Comparison of ENCODE assay signal across 13 mouse cellular contexts in the genomic region with DNA sequence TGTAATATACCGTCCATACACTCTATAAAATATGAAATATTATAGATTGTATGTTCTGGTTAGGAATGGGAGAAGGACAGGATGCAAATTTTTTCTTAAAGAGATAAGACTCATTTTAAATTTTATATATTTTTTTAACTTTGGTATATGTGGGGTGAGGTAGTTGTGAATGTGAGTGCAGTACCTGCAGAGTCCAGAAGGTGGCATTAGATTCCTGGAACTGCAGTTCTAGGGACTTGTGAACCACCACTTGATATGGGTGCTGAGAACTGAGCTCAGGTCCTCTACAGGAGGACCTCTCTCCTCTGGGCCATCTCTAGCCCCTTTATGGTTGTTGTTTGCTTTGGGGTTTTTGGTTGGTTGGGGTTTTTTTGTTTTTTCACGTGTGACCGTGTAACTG. TPM values are rescaled to one million over a fixed set of nuclear protein-coding genes. Genes with fewer than 3 reads are reported as not detected.
DNase-seq lines count a peak whose midpoint lies in the region; ATAC-seq and TF ChIP-seq lines count a peak whose summit lies in the region.
"Had no signal": no experiment of that assay in that cellular context is flagged by ENCODE, and none has a peak within 500 bp of the region (broad histone marks: within the 10 kb centered on the region; RNA-seq: fewer than 3 reads in every experiment).

No protein-coding gene starts in this region.

- H3K36me3 ChIP-seq in kidney, adult 2 months (ENCODE audit: control insufficient read depth, insufficient read depth, low read length), result no peaks in the 10 kb centered on the region; the same call in 1 of the 2 replicates
- peaks cover 34% of the 10 kb centered on the region for H3K36me3 ChIP-seq in kidney, embryonic 15.5 days
- peaks cover 2% of the 10 kb centered on the region; the same call in 1 of the 2 replicates for H3K36me3 ChIP-seq in ES-E14 (ENCODE audit: control insufficient read depth, insufficient read depth, low read length, poor library complexity, severe bottlenecking)
- peaks cover 44% of the 10 kb centered on the region for H3K36me3 ChIP-seq in heart, embryonic 10.5 days

- 0 out of 2 replicates have a peak, but pooled peaks have one; percentile 16 for TF ChIP-seq CTCF in kidney, adult 2 months (conservative IDR thresholded peaks at IDR 0.05; ENCODE audit: insufficient read depth, insufficient read length, low read depth, low read length)

- H3K4me2 ChIP-seq in kidney, embryonic 15.5 days, result no peak overlapping the region
- H3K4me2 ChIP-seq: liver, embryonic 15.5 days; midbrain, embryonic 12.5 days had no signal

- no peak overlapping the region for H3K4me3 ChIP-seq in kidney, adult 2 months (ENCODE audit: insufficient read depth, low read depth, low read length)
- H3K4me3 ChIP-seq in kidney, embryonic 15.5 days (replicated peaks), result no peak overlapping the region
- no peak overlapping the region for H3K4me3 ChIP-seq in ES-E14 (ENCODE audit: insufficient read depth in 1 of 2, low read depth in 1 of 2, low read length in 2 of 2, poor library complexity in 1 of 2, severe bottlenecking in 1 of 2)
- no peak overlapping the region for H3K4me3 ChIP-seq in heart, embryonic 10.5 days
- H3K4me3 ChIP-seq: liver, embryonic 15.5 days; midbrain, embryonic 12.5 days had no signal

- H3K9ac ChIP-seq in kidney, embryonic 15.5 days, result no peak overlapping the region
- H3K9ac ChIP-seq in ES-E14 (ENCODE audit: insufficient read depth, low read depth, low read length, poor library complexity, severe bottlenecking), result no peak overlapping the region
- H3K9ac ChIP-seq: liver, embryonic 15.5 days; midbrain, embryonic 12.5 days had no signal

- in situ Hi-C loops in ES-E14 (cut with MboI; ENCODE audit: low sequenced_read_pairs in 2 of 2, unreplicated experiment in 2 of 2), result no loop called here

- ATAC-seq in kidney, embryonic 15.5 days (replicated peaks; ENCODE audit: low FRiP score), result no peak

- no peaks in the 10 kb centered on the region for H3K27me3 ChIP-seq in kidney, adult 2 months (replicated peaks; ENCODE audit: control insufficient read depth, insufficient read depth, low read length)
- H3K27me3 ChIP-seq in kidney, embryonic 15.5 days, result no peaks in the 10 kb centered on the region
- H3K27me3 ChIP-seq in heart, embryonic 10.5 days (ENCODE audit: insufficient read depth, poor library complexity, severe bottlenecking), result no peaks in the 10 kb centered on the region
- H3K27me3 ChIP-seq: liver, embryonic 15.5 days; midbrain, embryonic 12.5 days had no signal

- no peaks in the 10 kb centered on the region for H3K4me1 ChIP-seq in kidney, adult 2 months (ENCODE audit: control insufficient read depth, insufficient read depth, low read length)
- H3K4me1 ChIP-seq in kidney, embryonic 15.5 days, result no peaks in the 10 kb centered on the region
- peaks cover 2% of the 10 kb centered on the region in 2 experiments; a peak in 1 of 4 replicates for H3K4me1 ChIP-seq in ES-E14 (ENCODE audit: control insufficient read depth in 2 of 2, insufficient read depth in 2 of 2, low read length in 2 of 2, poor library complexity in 1 of 2)
- no peaks in the 10 kb centered on the region for H3K4me1 ChIP-seq in heart, embryonic 10.5 days
- H3K4me1 ChIP-seq: liver, embryonic 15.5 days; midbrain, embryonic 12.5 days had no signal

- H3K9me3 ChIP-seq in kidney, embryonic 15.5 days (replicated peaks), result no peaks in the 10 kb centered on the region
- no peaks in the 10 kb centered on the region for H3K9me3 ChIP-seq in ES-E14 (ENCODE audit: control insufficient read depth, insufficient read depth, low read depth, low read length)
- no peaks in the 10 kb centered on the region for H3K9me3 ChIP-seq in heart, embryonic 10.5 days
- H3K9me3 ChIP-seq: liver, embryonic 15.5 days; midbrain, embryonic 12.5 days had no signal

- no peak for TF ChIP-seq POLR2A in kidney, adult 2 months (IDR thresholded peaks at IDR 0.05; ENCODE audit: low read depth, low read length)

- no peak overlapping the region for H3K27ac ChIP-seq in kidney, adult 2 months (ENCODE audit: insufficient read depth, low read depth, low read length)
- H3K27ac ChIP-seq in kidney, embryonic 15.5 days, result no peak overlapping the region
- H3K27ac ChIP-seq in ES-E14 (ENCODE audit: insufficient read depth, low read depth, low read length, poor library complexity, severe bottlenecking), result no peak overlapping the region
- H3K27ac ChIP-seq in heart, embryonic 10.5 days, result no peak overlapping the region
- H3K27ac ChIP-seq: liver, embryonic 15.5 days; midbrain, embryonic 12.5 days had no signal

- no peak for DNase-seq in kidney, adult 2 months
- peak; percentile 40 for DNase-seq in 416B (ENCODE audit: low read depth)
- DNase-seq in ES-E14 (ENCODE audit: low read depth, low spot score), result no peak
- peak; percentile 55 for DNase-seq in induced T-regulatory cell, adult 2 months (ENCODE audit: low read depth)
- DNase-seq in right cerebral cortex, postnatal 14 days, result no peak
- DNase-seq in urinary bladder, adult 2 months (ENCODE audit: low spot score), result no peak
- DNase-seq in heart, embryonic 10.5 days (ENCODE audit: low spot score), result no peak
- DNase-seq: adrenal gland, postnatal 25 days; kidney, adult 9 months had no signal

- WGBS in kidney, adult 2 months, result 97% methylated on average over 3 of the region's 3 CpGs
- WGBS in kidney, embryonic 15.5 days, result 96% methylated on average over 3 of the region's 3 CpGs
- 93% methylated on average over 3 of the region's 3 CpGs for WGBS in heart, embryonic 10.5 days

TF ChIP-seq in ES-E14, 5 proteins besides CTCF, POLR2A, EP300 and RAD21:
- TF ChIP-seq CHD2 (IDR thresholded peaks at IDR 0.05; ENCODE audit: low read depth, low read length), result no peak
- TF ChIP-seq ZC3H11A (IDR thresholded peaks at IDR 0.05; ENCODE audit: borderline replicate concordance, low read depth, low read length), result peak; percentile 36; the same call in 1 of the 2 replicates

RNA-seq across cellular contexts. Expression of a gene that starts 19.4 kb away (rescaled TPM):
- polyA plus RNA-seq in kidney, adult 2 months (2012; rRNA removed), result 4.8 and 7.1 TPM in 2 replicates
- polyA plus RNA-seq in kidney, embryonic 15.5 days (2015; fragmentation: Nextera tagmentation; extraction: Ambion mirVana), result 81.3 and 82.0 TPM in 2 replicates
- total RNA-seq in ES-E14 (2012; rRNA removed), result 53.9 and 69.3 TPM in 2 replicates
- polyA plus RNA-seq in urinary bladder, adult 2 months (2012; rRNA removed), result 13.8 and 17.4 TPM in 2 replicates
- 52.8 and 72.8 TPM in 2 replicates for polyA plus RNA-seq in heart, embryonic 10.5 days (2016; fragmentation: Nextera tagmentation; extraction: Ambion mirVana)

RNA-seq across cellular contexts. Expression of a gene that starts 19.4 kb away (rescaled TPM):
- polyA plus RNA-seq in kidney, adult 2 months (2012; rRNA removed), result 0.06 and 0.16 TPM in 2 replicates
- polyA plus RNA-seq in kidney, embryonic 15.5 days (2015; fragmentation: Nextera tagmentation; extraction: Ambion mirVana), result 10.4 and 13.5 TPM in 2 replicates
- total RNA-seq in ES-E14 (2012; rRNA removed), result 19.4 TPM in 2 replicates
- 0.46 and 0.58 TPM in 2 replicates for polyA plus RNA-seq in urinary bladder, adult 2 months (2012; rRNA removed)
- polyA plus RNA-seq in heart, embryonic 10.5 days (2016; fragmentation: Nextera tagmentation; extraction: Ambion mirVana), result 14.7 and 15.1 TPM in 2 replicates
- total RNA-seq: gastrocnemius, adult 18-20 months had no signal

RNA-seq across cellular contexts. Expression of a gene that starts 34.7 kb away (rescaled TPM):
- polyA plus RNA-seq in kidney, adult 2 months (2012; rRNA removed), result 23.6 and 25.4 TPM in 2 replicates
- 60.2 and 63.9 TPM in 2 replicates for polyA plus RNA-seq in kidney, embryonic 15.5 days (2015; fragmentation: Nextera tagmentation; extraction: Ambion mirVana)
- 25.8 and 39.9 TPM in 2 replicates for total RNA-seq in ES-E14 (2012; rRNA removed)
- 47.0 and 50.1 TPM in 2 replicates for polyA plus RNA-seq in urinary bladder, adult 2 months (2012; rRNA removed)
- polyA plus RNA-seq in heart, embryonic 10.5 days (2016; fragmentation: Nextera tagmentation; extraction: Ambion mirVana), result 49.9 and 54.4 TPM in 2 replicates

Comparison
In these comparisons a context has a peak if more than half of its experiments do, and no peak if none do; other contexts are left out.
1. DNase-seq: peak in 416B (single experiment) and induced T-regulatory cell, adult 2 months (single experiment); none in kidney, adult 2 months (single experiment), ES-E14 (single experiment), right cerebral cortex, postnatal 14 days (single experiment), urinary bladder, adult 2 months (single experiment) and heart, embryonic 10.5 days (single experiment).